Mouse (Mus musculus): ENCODE data around the gene Daam1. TPM values are rescaled to one million over a fixed set of nuclear protein-coding genes. Genes with fewer than 3 reads are reported as not detected.

Gene Daam1
- polyA plus RNA-seq, 1 experiment from 2014 or later = 7.7 TPM

DNA sequence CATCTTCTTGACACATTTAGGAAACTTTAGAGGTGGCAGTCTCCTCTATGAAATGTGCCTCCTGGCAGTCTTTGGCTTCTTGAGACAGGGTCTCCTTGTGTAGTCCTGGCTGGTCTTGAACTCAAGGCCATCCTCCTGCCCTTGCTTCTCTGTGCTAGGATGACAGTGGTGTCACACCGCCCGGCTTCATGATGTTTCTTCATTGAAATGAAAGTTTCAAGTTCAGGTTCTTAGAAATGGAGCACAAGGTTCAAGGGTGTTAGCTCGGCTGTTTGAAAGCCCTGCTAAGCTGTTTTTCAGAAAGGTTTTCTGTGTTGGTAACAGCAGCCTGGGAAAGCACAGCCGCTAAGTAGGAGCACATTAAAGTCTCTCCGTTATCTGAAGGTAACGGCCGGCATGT is 18.2 kb downstream of the Daam1 start:
- Histone ChIP-seq H3K4me2 (ENCODE audit: low read depth, low read length) (no peak overlapping the region), H3K4me1 (ENCODE audit: control insufficient read depth, insufficient read depth, low read length) (peaks cover 4% of the 10 kb centered on the region; the same call in 1 of the 2 replicates), H3K9ac (ENCODE audit: low read depth, low read length) (no peak overlapping the region), H3K4me3 (ENCODE audit: low read length) (no peak overlapping the region), H3K36me3 (ENCODE audit: control insufficient read depth, insufficient read depth, low read length) (no peaks in the 10 kb centered on the region), H3K9me3 (ENCODE audit: control insufficient read depth, low read length) (no peaks in the 10 kb centered on the region), H3K27me3 (replicated peaks; ENCODE audit: control insufficient read depth, insufficient read depth, low read length) (no peaks in the 10 kb centered on the region), H3K27ac (ENCODE audit: low read length) (no peak overlapping the region)
- ATAC-seq = no peak
- 93% methylated on average over 7 of the region's 7 CpGs for WGBS

DNA sequence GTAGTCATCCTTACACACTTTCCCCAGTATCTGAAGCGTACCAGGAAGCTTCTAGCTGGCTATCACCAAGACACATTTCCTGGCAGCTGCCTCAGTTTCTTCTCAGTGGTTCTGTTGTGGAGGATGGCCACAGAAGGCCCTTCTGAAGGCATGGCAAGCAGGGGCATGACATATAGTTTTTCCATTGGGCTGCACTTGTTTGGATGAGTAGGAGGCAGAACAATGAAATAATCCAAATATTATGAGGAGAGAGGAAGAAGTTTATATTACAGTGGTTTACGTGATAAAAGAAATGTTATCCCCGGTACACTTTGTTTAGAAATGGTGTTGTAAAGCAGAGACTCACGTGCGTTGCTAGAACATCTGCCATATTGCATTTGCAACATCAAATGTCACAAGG is 19.3 kb downstream of the Daam1 start:
- H3K9ac ChIP-seq (ENCODE audit: low read depth, low read length) = no peak overlapping the region
- H3K4me2 ChIP-seq (ENCODE audit: low read depth, low read length) = no peak overlapping the region
- no peaks in the 10 kb centered on the region for H3K27me3 ChIP-seq (replicated peaks; ENCODE audit: control insufficient read depth, insufficient read depth, low read length)
- WGBS = 47% methylated on average over 5 of the region's 5 CpGs
- H3K9me3 ChIP-seq (ENCODE audit: control insufficient read depth, low read length) = no peaks in the 10 kb centered on the region
- no peak overlapping the region for H3K4me3 ChIP-seq (ENCODE audit: low read length)
- H3K36me3 ChIP-seq (ENCODE audit: control insufficient read depth, insufficient read depth, low read length) = no peaks in the 10 kb centered on the region
- ATAC-seq = no peak
- H3K4me1 ChIP-seq (ENCODE audit: control insufficient read depth, insufficient read depth, low read length) = peaks cover 15% of the 10 kb centered on the region
- peak overlapping the region; percentile 45; the same call in 1 of the 2 replicates for H3K27ac ChIP-seq (ENCODE audit: low read length)

DNA sequence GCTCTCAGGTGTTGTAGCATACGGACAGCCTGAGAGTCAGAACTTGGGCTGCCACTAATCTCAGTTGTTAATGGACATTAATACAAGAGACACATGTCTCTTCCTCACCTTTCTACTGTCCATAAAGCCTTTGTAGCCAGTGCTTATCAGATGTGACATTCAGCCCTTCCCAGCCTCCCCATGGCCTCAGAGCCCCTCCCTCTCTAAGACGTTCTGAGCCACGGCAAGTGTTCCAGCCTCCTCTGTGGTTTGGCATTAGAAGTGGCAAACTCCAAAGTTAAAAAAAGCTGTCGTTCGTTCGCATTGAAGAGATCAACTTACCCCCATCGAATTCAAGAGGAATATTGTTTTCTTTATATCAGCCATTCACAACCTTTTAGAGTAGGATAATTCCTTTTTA is 21.8 kb downstream of the Daam1 start:
- Histone ChIP-seq H3K27ac (ENCODE audit: low read length) (no peak overlapping the region), H3K36me3 (ENCODE audit: control insufficient read depth, insufficient read depth, low read length) (no peaks in the 10 kb centered on the region), H3K4me3 (ENCODE audit: low read length) (no peak overlapping the region), H3K9me3 (ENCODE audit: control insufficient read depth, low read length) (no peaks in the 10 kb centered on the region), H3K27me3 (replicated peaks; ENCODE audit: control insufficient read depth, insufficient read depth, low read length) (no peaks in the 10 kb centered on the region), H3K4me2 (ENCODE audit: low read depth, low read length) (no peak overlapping the region), H3K4me1 (ENCODE audit: control insufficient read depth, insufficient read depth, low read length) (peaks cover 26% of the 10 kb centered on the region), H3K9ac (ENCODE audit: low read depth, low read length) (no peak overlapping the region)
- 60% methylated on average over 7 of the region's 7 CpGs for WGBS
- ATAC-seq = no peak

DNA sequence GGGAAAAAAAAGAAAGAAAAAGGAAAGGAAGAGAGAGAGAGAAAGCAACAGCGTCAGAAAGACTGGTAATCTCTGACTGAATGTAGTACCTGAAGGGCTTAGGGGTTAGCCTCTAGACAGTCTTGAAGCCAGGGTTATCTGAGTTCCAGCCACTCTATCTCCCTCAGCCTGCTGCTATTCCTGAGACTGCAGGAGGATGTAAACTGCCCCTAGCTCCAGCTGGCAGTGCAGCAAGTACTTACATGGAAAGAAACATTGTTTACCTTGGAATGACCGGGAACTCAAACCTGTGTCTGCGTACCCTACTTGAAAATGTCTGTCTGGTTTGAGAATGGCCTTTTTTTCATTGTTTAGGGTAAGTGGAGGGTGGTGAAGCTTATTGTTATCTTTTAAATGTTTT is 22.8 kb downstream of the Daam1 start:
- ATAC-seq = no peak
- peaks cover 26% of the 10 kb centered on the region for H3K4me1 ChIP-seq (ENCODE audit: control insufficient read depth, insufficient read depth, low read length)
- H3K27ac ChIP-seq (ENCODE audit: low read length) = peak overlapping the region; percentile 8; the same call in 1 of the 2 replicates
- 52% methylated on average over 3 of the region's 3 CpGs for WGBS
- H3K4me2 ChIP-seq (ENCODE audit: low read depth, low read length) = no peak overlapping the region
- H3K27me3 ChIP-seq (replicated peaks; ENCODE audit: control insufficient read depth, insufficient read depth, low read length) = no peaks in the 10 kb centered on the region
- H3K4me3 ChIP-seq (ENCODE audit: low read length) = no peak overlapping the region
- no peaks in the 10 kb centered on the region for H3K36me3 ChIP-seq (ENCODE audit: control insufficient read depth, insufficient read depth, low read length)
- no peak overlapping the region for H3K9ac ChIP-seq (ENCODE audit: low read depth, low read length)
- no peaks in the 10 kb centered on the region for H3K9me3 ChIP-seq (ENCODE audit: control insufficient read depth, low read length)

DNA sequence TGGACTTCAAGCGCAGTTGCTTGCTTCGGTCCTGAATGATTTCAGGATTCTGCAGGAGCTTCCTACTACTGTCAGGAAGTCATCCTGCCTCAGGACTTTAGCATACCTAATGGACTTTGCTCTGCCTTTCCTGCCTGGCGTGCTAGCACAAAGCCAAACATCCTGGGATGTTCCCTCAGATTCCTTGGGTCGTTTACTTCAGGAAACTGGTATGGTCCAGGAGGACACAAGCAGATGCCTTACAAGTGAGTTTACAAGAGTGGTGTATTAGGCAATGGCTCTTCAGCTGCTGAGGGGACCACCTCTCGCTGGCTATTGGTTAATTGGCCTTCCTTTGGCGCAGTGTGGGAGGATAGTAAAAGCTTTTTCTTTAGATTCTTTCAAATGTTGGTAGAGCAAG is 23.3 kb downstream of the Daam1 start:
- Histone ChIP-seq H3K4me2 (ENCODE audit: low read depth, low read length) (no peak overlapping the region), H3K4me3 (ENCODE audit: low read length) (no peak overlapping the region), H3K36me3 (ENCODE audit: control insufficient read depth, insufficient read depth, low read length) (no peaks in the 10 kb centered on the region), H3K27me3 (replicated peaks; ENCODE audit: control insufficient read depth, insufficient read depth, low read length) (no peaks in the 10 kb centered on the region), H3K9me3 (ENCODE audit: control insufficient read depth, low read length) (no peaks in the 10 kb centered on the region), H3K27ac (ENCODE audit: low read length) (peak overlapping the region; percentile 38; the same call in 1 of the 2 replicates), H3K9ac (ENCODE audit: low read depth, low read length) (no peak overlapping the region), H3K4me1 (ENCODE audit: control insufficient read depth, insufficient read depth, low read length) (peaks cover 26% of the 10 kb centered on the region)
- ATAC-seq = peak; percentile 75
- WGBS = 44% methylated on average over 6 of the region's 6 CpGs

DNA sequence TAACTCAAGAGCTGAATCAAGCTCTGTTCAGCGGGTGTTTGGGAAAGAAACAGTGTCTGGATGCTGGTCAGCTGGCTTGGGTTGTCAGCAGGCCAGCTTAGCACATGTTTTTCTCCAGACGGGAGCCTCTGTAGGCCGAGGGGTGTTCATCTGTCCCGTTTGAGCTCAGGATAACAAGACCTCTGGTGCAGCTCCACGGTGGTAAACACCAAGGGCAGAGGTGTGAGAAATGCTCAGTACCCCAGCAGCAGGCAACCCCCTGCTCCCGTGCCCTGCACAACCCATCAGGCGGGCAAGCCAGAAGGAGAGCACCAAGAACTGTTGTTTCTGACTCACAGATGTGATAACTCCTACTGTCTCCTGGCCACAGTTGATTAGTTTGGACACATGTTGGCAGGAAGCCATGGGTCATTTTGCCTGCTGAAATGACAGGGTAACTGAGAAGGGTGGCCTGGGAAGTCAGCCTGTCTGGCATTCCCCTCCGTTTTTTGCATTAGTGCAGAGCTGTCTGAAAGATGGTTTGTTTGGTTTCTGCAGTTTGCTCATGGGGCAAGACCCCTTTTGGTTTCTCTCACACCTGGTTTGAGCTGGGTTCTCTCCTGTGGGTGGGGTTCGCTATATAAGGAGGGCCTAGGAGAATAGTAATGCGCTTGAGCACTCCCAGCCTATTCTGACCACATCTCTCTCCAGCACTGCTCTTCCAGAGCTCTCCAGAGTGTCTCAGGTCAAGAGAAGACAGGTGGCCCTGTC is 25.0 kb downstream of the Daam1 start:
- Histone ChIP-seq H3K9ac (ENCODE audit: low read depth, low read length) (no peak overlapping the region), H3K36me3 (ENCODE audit: control insufficient read depth, insufficient read depth, low read length) (no peaks in the 10 kb centered on the region), H3K27ac (ENCODE audit: low read length) (peak overlapping the region; percentile 50), H3K4me2 (ENCODE audit: low read depth, low read length) (no peak overlapping the region), H3K27me3 (replicated peaks; ENCODE audit: control insufficient read depth, insufficient read depth, low read length) (no peaks in the 10 kb centered on the region), H3K9me3 (ENCODE audit: control insufficient read depth, low read length) (no peaks in the 10 kb centered on the region), H3K4me3 (ENCODE audit: low read length) (no peak overlapping the region), H3K4me1 (ENCODE audit: control insufficient read depth, insufficient read depth, low read length) (peaks cover 26% of the 10 kb centered on the region)
- 35% methylated on average over 10 of the region's 10 CpGs for WGBS
- ATAC-seq = peak; percentile 33; the same call in 1 of the 2 replicates

DNA sequence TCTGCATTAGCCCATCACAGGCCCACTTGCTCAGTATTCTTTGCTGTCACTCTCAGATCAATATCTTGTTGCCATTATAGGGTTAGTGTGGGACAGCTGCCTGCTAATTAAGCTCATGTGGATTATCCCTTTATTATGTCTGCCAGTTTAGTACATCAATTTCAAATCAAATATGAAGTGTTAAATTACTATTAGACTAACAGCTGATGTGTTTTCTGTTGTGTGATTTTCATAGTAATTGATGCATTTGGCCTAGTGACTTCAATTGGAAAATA is 25.5 kb downstream of the Daam1 start:
- H3K4me2 ChIP-seq (ENCODE audit: low read depth, low read length) = no peak overlapping the region
- no peak overlapping the region for H3K4me3 ChIP-seq (ENCODE audit: low read length)
- H3K27me3 ChIP-seq (replicated peaks; ENCODE audit: control insufficient read depth, insufficient read depth, low read length) = no peaks in the 10 kb centered on the region
- ATAC-seq = no peak
- peaks cover 26% of the 10 kb centered on the region for H3K4me1 ChIP-seq (ENCODE audit: control insufficient read depth, insufficient read depth, low read length)
- no peaks in the 10 kb centered on the region for H3K9me3 ChIP-seq (ENCODE audit: control insufficient read depth, low read length)
- H3K9ac ChIP-seq (ENCODE audit: low read depth, low read length) = no peak overlapping the region
- H3K27ac ChIP-seq (ENCODE audit: low read length) = no peak overlapping the region
- no peaks in the 10 kb centered on the region for H3K36me3 ChIP-seq (ENCODE audit: control insufficient read depth, insufficient read depth, low read length)

DNA sequence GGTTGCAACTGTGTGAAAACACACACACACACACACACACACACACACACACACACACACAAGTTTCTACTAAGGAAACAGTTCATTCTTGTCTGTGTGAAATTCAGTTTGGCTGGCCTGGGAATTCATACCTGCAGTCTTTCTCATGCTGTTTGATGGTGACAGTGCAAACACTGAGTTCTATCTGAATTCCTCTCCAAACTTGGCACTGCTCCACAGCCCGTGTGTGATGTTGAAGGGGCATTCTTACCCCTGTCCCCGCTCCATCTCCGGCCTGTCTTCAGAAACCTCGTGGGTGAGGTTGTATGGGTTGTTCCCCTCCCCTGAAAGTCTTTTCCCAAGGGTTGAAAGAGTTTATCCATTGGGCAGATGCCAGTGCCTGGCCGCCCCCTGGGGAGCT is 28.2 kb downstream of the Daam1 start:
- H3K27me3 ChIP-seq (replicated peaks; ENCODE audit: control insufficient read depth, insufficient read depth, low read length) = no peaks in the 10 kb centered on the region
- ATAC-seq = no peak
- H3K9me3 ChIP-seq (ENCODE audit: control insufficient read depth, low read length) = no peaks in the 10 kb centered on the region
- 55% methylated on average over 5 of the region's 5 CpGs for WGBS
- H3K4me2 ChIP-seq (ENCODE audit: low read depth, low read length) = no peak overlapping the region
- H3K9ac ChIP-seq (ENCODE audit: low read depth, low read length) = no peak overlapping the region
- no peaks in the 10 kb centered on the region for H3K36me3 ChIP-seq (ENCODE audit: control insufficient read depth, insufficient read depth, low read length)
- peaks cover 28% of the 10 kb centered on the region for H3K4me1 ChIP-seq (ENCODE audit: control insufficient read depth, insufficient read depth, low read length)
- no peak overlapping the region for H3K27ac ChIP-seq (ENCODE audit: low read length)
- no peak overlapping the region for H3K4me3 ChIP-seq (ENCODE audit: low read length)

DNA sequence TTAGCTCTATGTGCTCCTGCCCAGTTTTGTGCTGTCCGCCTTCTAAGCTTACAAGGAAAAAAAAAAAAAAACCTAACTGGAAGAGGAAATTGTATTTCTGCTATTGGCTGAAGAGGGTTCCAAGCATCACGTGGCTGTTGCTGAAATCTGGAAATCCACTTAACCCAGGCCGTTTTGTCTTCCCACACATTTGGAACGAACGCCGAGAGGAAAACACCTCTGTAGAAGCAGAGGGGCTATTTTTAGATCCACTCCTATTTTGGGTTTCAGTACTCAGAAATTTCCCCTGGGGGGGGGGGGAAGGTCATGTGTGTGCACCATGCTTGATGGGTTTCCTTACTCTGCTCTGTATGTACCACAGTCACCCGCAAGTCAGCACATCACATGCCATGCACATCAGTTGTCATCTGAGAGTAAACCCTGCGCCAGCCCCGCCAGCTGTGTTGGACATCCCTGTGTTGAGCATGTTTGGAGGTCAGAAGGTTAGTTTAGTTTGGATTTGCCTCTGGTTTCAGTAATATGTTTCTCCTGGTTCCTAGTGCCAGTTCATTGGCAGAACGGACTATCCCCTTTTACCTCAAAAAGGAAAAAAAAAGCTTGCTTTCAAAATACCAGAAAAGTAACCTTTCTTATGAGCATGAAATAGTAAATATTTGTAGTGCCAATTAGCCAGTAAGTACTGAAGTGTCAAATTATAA is 33.1 kb downstream of the Daam1 start:
- 0 out of 2 replicates have a peak overlapping the region, but pooled peaks have one; percentile 5 for H3K9ac ChIP-seq (ENCODE audit: low read depth, low read length)
- ATAC-seq = peak; percentile 47
- H3K4me1 ChIP-seq (ENCODE audit: control insufficient read depth, insufficient read depth, low read length) = peaks cover 12% of the 10 kb centered on the region
- H3K4me2 ChIP-seq (ENCODE audit: low read depth, low read length) = peak overlapping the region; percentile 30; the same call in 1 of the 2 replicates
- H3K9me3 ChIP-seq (ENCODE audit: control insufficient read depth, low read length) = no peaks in the 10 kb centered on the region
- no peaks in the 10 kb centered on the region for H3K36me3 ChIP-seq (ENCODE audit: control insufficient read depth, insufficient read depth, low read length)
- no peaks in the 10 kb centered on the region for H3K27me3 ChIP-seq (replicated peaks; ENCODE audit: control insufficient read depth, insufficient read depth, low read length)
- WGBS = 52% methylated on average over 10 of the region's 10 CpGs
- peak overlapping the region; percentile 61 for H3K27ac ChIP-seq (ENCODE audit: low read length)
- H3K4me3 ChIP-seq (ENCODE audit: low read length) = no peak overlapping the region

Measured in intestine, embryonic 16.5 days (tissue).